Mouse (Mus musculus) limb, embryonic 14.5 days (tissue): ENCODE results near the gene Ift80. TPM values are rescaled to one million over a fixed set of nuclear protein-coding genes. Genes with fewer than 3 reads are reported as not detected.

Experiments
- ATAC-seq: fragments of 200-750 bp; cut with Nextera tagmentation; 2 replicates; pipeline ENCODE4 v1.8.0; 2017; ENCODE audit warnings: low read depth, moderate number of reproducible peaks, moderate TSS enrichment; ENCODE audit not compliant: low FRiP score
- DNase-seq: peaks from one replicate; pipeline ENCODE4 v3.0.0-alpha.2; 2015; ENCODE audit warnings: low spot score
- H3K27ac ChIP-seq: fragments of 300-500 bp; sonication (generic); replicated peaks from 2 replicates; pipeline ENCODE4 v1.5.1; 2014; ENCODE audit warnings: low read depth, mild to moderate bottlenecking, low read length, moderate library complexity, mixed read lengths
- H3K27me3 ChIP-seq: fragments of 300-500 bp; sonication (generic); 2 replicates; pipeline ENCODE4 v1.6.1; 2014; ENCODE audit warnings: low read length, mixed read lengths; ENCODE audit not compliant: control insufficient read depth, insufficient read depth
- H3K36me3 ChIP-seq: fragments of 300-500 bp; sonication (generic); 2 replicates; pipeline ENCODE4 v1.6.1; 2014; ENCODE audit warnings: mild to moderate bottlenecking, low read length, moderate library complexity, mixed read lengths; ENCODE audit not compliant: control insufficient read depth, insufficient read depth
- H3K4me1 ChIP-seq: fragments of 300-500 bp; sonication (generic); 2 replicates; pipeline ENCODE4 v1.6.1; 2014; ENCODE audit warnings: antibody characterized with exemption, low read length, mixed read lengths; ENCODE audit not compliant: control insufficient read depth, insufficient read depth
- H3K4me2 ChIP-seq: fragments of 300-500 bp; sonication (generic); replicated peaks from 2 replicates; pipeline ENCODE4 v1.6.1; 2014; ENCODE audit warnings: low read depth, mild to moderate bottlenecking, low read length, moderate library complexity; ENCODE audit not compliant: severe bottlenecking
- H3K4me3 ChIP-seq: fragments of 300-500 bp; sonication (generic); replicated peaks from 2 replicates; pipeline ENCODE4 v1.5.1; 2014; ENCODE audit warnings: low read length
- H3K9ac ChIP-seq: fragments of 300-500 bp; sonication (generic); 2 replicates; pipeline ENCODE4 v1.6.1; 2014; ENCODE audit warnings: mild to moderate bottlenecking, low read depth, low read length, moderate library complexity; ENCODE audit not compliant: severe bottlenecking
- H3K9me3 ChIP-seq: fragments of 300-500 bp; sonication (generic); 2 replicates; pipeline ENCODE4 v1.6.1; 2016; ENCODE audit warnings: low read length; ENCODE audit not compliant: control insufficient read depth
- POLR2A ChIP-seq: fragments of 200-500 bp; IDR thresholded peaks from 2 replicates; pipeline ENCODE4 v1.8.0; 2012; ENCODE audit warnings: inconsistent platforms, mild to moderate bottlenecking, moderate library complexity, borderline replicate concordance; ENCODE audit not compliant: insufficient read depth, insufficient read length; ENCODE audit errors: extremely low read depth
- WGBS: fragments of 180-500 bp; shearing (Covaris S2); extraction: QIAGEN DNeasy Blood & Tissue Kit; methylation state at CpG from one replicate; pipeline ENCODE4 v1.1.7; 2014; 5-methylcytosine and 5-hydroxymethylcytosine counted together
- polyA plus RNA-seq, 2 experiments: library from polyadenylated mRNA; depleted of rRNA in 1 of 2; stranded (reverse) in 1 of 2; unstranded in 1 of 2; fragments of >200 nt; fragmentation: Nextera tagmentation in 1 of 2; extraction: Ambion mirVana in 1 of 2; gene quantifications; 2 replicates each; pipeline versions ENCODE4 v1.2.1 to v1.2.3; 2012 to 2014

The Ift80 gene
- polyA plus RNA-seq, 2 experiments, result 16.4 to 24.3 TPM

- DNase-seq (no peak), ATAC-seq (no peak)
- H3K36me3 ChIP-seq, result peaks cover 16% of the 10 kb centered on the region
- no peaks in the 10 kb centered on the region for H3K9me3 ChIP-seq
- H3K27ac ChIP-seq, result no peak overlapping the region
- no peak for TF ChIP-seq POLR2A
- H3K9ac ChIP-seq, result no peak overlapping the region
- H3K27me3 ChIP-seq, result no peaks in the 10 kb centered on the region
- H3K4me3 ChIP-seq, result no peak overlapping the region
- no peaks in the 10 kb centered on the region for H3K4me1 ChIP-seq
- H3K4me2 ChIP-seq, result no peak overlapping the region
- WGBS, result 87% methylated on average over 7 of the region's 7 CpGs
Measured at GRCm38 (mm10) chr3:68939312-68939711, 65.1 kb downstream of the Ift80 start.

DNA sequence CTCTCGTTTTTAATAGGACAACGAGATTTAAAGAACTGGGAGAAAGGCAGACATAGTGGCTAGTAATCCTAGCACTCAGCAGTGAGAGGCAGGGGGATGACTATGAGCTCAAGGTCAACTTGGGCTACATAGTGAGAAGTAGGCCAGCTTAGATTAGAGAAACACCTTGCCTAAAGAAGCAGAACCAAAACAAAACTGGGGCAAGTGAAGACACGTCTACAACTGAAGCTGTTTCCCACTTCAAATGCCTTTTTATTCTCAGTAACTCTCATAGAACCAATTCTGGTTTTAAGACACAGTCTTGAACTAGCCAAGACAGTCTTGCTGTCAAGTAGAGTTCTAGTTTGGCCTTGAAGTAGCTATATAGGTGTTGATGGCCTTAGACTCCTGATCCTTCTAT is 67.7 kb downstream of the Ift80 start:
- no peak overlapping the region for H3K4me2 ChIP-seq
- ATAC-seq, result no peak
- H3K36me3 ChIP-seq, result peaks cover 15% of the 10 kb centered on the region
- H3K9ac ChIP-seq, result no peak overlapping the region
- H3K4me3 ChIP-seq, result no peak overlapping the region
- 89% methylated on average over 3 of the region's 3 CpGs for WGBS
- DNase-seq, result no peak
- no peaks in the 10 kb centered on the region for H3K27me3 ChIP-seq
- no peaks in the 10 kb centered on the region for H3K4me1 ChIP-seq
- H3K9me3 ChIP-seq, result no peaks in the 10 kb centered on the region
- TF ChIP-seq POLR2A, result no peak
- no peak overlapping the region for H3K27ac ChIP-seq

DNA sequence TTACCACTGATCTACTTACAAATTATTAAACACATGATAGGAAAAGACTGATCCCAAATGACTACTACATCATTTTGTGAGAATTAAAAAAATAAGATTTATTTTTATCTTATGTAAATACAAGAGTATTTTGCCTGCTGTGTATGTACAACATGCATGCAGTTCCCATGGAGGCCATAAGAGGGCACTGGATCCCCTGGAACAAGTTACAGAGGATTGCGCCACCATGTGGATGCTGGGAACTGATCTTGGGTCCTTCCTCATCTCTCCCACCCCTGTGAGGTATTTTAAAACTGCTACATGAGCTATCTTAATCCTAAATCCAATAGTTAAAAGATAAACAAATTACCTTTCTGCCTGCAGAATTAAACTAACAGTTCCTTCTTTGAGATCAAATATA is 68.9 kb downstream of the Ift80 start:
- Histone ChIP-seq H3K4me2 (no peak overlapping the region), H3K4me1 (no peaks in the 10 kb centered on the region), H3K4me3 (no peak overlapping the region), H3K36me3 (peaks cover 17% of the 10 kb centered on the region), H3K9ac (no peak overlapping the region), H3K27ac (no peak overlapping the region), H3K9me3 (no peaks in the 10 kb centered on the region), H3K27me3 (no peaks in the 10 kb centered on the region)
- DNase-seq (no peak), ATAC-seq (no peak)
- WGBS, result 100% methylated on average over 1 of the region's 1 CpGs
- no peak for TF ChIP-seq POLR2A

- H3K9ac ChIP-seq, result no peak overlapping the region
- no peaks in the 10 kb centered on the region for H3K4me1 ChIP-seq
- H3K27ac ChIP-seq, result no peak overlapping the region
- no peak for ATAC-seq
- 83% methylated on average over 7 of the region's 7 CpGs for WGBS
- no peak overlapping the region for H3K4me3 ChIP-seq
- no peak for DNase-seq
- TF ChIP-seq POLR2A, result no peak
- H3K36me3 ChIP-seq, result peaks cover 17% of the 10 kb centered on the region
- H3K9me3 ChIP-seq, result no peaks in the 10 kb centered on the region
- no peak overlapping the region for H3K4me2 ChIP-seq
- no peaks in the 10 kb centered on the region for H3K27me3 ChIP-seq
Measured at GRCm38 (mm10) chr3:68934259-68934658, 70.1 kb downstream of the Ift80 start.

DNA sequence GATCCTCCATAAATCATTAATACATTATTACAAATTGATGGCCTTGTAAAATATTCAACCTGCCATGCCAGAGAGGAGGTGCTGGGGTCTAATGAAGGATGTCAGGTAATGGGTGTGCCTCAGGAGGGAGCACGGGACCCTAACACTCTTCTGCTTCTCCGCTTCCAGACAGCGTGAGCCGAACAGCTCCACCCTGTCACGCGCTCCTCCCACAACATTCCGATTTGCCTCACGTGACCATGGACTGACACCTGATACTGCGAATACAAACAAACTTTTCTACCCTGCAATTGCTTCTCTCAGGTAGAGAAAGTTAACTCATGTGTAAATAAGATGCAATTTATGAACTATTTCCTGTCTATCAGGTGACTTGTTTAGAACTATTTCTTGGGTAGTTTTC is 75.8 kb downstream of the Ift80 start:
- DNase-seq (no peak), ATAC-seq (no peak)
- H3K9ac ChIP-seq, result no peak overlapping the region
- no peak overlapping the region for H3K4me2 ChIP-seq
- no peaks in the 10 kb centered on the region for H3K4me1 ChIP-seq
- no peaks in the 10 kb centered on the region for H3K27me3 ChIP-seq
- no peaks in the 10 kb centered on the region for H3K9me3 ChIP-seq
- no peak overlapping the region for H3K27ac ChIP-seq
- WGBS, result 69% methylated on average over 9 of the region's 9 CpGs
- TF ChIP-seq POLR2A, result no peak
- H3K4me3 ChIP-seq, result no peak overlapping the region
- H3K36me3 ChIP-seq, result 0 out of 2 replicates have a peak, but pooled peaks cover 4% of the 10 kb centered on the region

DNA sequence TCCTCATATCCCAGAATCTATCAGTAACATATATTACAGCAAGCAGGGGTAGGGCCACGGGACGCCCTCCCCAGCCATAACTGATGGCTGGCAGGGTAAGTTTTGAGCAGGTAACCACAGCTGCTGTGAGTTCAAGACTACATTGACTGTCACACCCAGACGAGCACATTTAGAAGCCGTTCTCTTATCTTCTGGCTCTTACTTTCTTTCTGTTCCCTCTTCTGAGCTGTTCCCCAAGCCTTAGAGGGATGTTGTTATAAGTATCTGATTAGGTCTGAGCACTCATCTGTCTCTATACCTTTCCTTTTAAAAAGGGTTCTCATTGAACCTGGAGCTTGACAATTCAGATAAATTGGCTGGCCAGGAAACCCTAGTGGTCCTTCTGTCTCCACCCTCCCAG is 96.9 kb downstream of the Ift80 start:
- WGBS, result 87% methylated on average over 4 of the region's 4 CpGs
- Histone ChIP-seq H3K4me1 (no peaks in the 10 kb centered on the region), H3K27me3 (no peaks in the 10 kb centered on the region), H3K4me2 (no peak overlapping the region), H3K36me3 (0 out of 2 replicates have a peak, but pooled peaks cover 3% of the 10 kb centered on the region), H3K9ac (no peak overlapping the region), H3K4me3 (no peak overlapping the region), H3K27ac (no peak overlapping the region), H3K9me3 (no peaks in the 10 kb centered on the region)
- ATAC-seq, result no peak
- TF ChIP-seq POLR2A, result no peak
- DNase-seq, result no peak
